Mouse (Mus musculus): ENCODE data around the gene Kcnd3. TPM values are rescaled to one million over a fixed set of nuclear protein-coding genes. Genes with fewer than 3 reads are reported as not detected.

Gene Kcnd3
- polyA plus RNA-seq, 1 experiment from 2014 or later: 4.6 TPM

DNA sequence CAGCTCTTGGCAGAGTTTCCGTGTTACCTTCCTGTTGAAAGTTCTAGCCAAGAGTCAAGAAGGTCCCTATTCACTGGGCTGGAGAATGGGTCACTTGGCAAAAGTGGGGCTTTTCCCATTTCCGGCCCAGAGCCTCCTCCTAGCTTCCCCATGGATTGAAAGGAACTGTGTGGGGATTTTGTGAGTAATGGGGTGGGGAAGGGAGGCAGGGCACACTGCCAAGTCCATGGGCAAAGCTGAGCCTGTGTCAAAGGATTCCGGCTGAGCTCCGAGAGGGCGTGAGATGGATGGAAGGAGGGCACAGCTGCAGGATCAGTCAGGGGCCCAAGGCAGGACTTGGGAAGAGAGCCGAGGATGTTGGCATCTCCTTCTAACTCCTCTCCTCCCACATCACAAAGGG lies 258.1 kb downstream of the Kcnd3 start:
- H3K4me1 ChIP-seq (replicated peaks): peaks cover 57% of the 10 kb centered on the region
- H3K9ac ChIP-seq: no peak overlapping the region
- no peak overlapping the region for H3K4me3 ChIP-seq
- H3K36me3 ChIP-seq: no peaks in the 10 kb centered on the region
- ATAC-seq (ENCODE audit: low read depth): peak; percentile 58; the same call in 1 of the 2 replicates
- H3K27ac ChIP-seq (replicated peaks): 0 out of 2 replicates have a peak overlapping the region, but pooled peaks have one; percentile 34
- peaks cover 21% of the 10 kb centered on the region for H3K27me3 ChIP-seq
- H3K9me3 ChIP-seq: no peaks in the 10 kb centered on the region
- WGBS: 43% methylated on average over 6 of the region's 6 CpGs
- H3K4me2 ChIP-seq: no peak overlapping the region; the same call in 1 of the 2 replicates

- Histone ChIP-seq H3K4me1 (replicated peaks) (peaks cover 51% of the 10 kb centered on the region), H3K9me3 (no peaks in the 10 kb centered on the region), H3K36me3 (no peaks in the 10 kb centered on the region), H3K27ac (replicated peaks) (peak overlapping the region; percentile 4; the same call in 1 of the 2 replicates), H3K27me3 (peaks cover 9% of the 10 kb centered on the region), H3K4me2 (no peak overlapping the region), H3K9ac (no peak overlapping the region), H3K4me3 (no peak overlapping the region)
- no peak for ATAC-seq (ENCODE audit: low read depth)
- WGBS: 63% methylated on average over 7 of the region's 7 CpGs
Measured at GRCm38 (mm10) chr3:105711741-105712140, 259.6 kb downstream of the Kcnd3 start.

- Histone ChIP-seq H3K4me1 (replicated peaks) (peaks cover 52% of the 10 kb centered on the region), H3K9ac (no peak overlapping the region), H3K27me3 (no peaks in the 10 kb centered on the region), H3K27ac (replicated peaks) (peak overlapping the region; percentile 46), H3K36me3 (no peaks in the 10 kb centered on the region), H3K9me3 (no peaks in the 10 kb centered on the region), H3K4me2 (no peak overlapping the region), H3K4me3 (no peak overlapping the region)
- no peak for ATAC-seq (ENCODE audit: low read depth)
Measured at GRCm38 (mm10) chr3:105712827-105713226, 260.7 kb downstream of the Kcnd3 start.

- Histone ChIP-seq H3K4me1 (replicated peaks) (peaks cover 59% of the 10 kb centered on the region), H3K4me3 (no peak overlapping the region), H3K9me3 (no peaks in the 10 kb centered on the region), H3K4me2 (no peak overlapping the region), H3K9ac (0 out of 2 replicates have a peak overlapping the region, but pooled peaks have one; percentile 38), H3K27ac (replicated peaks) (peak overlapping the region; percentile 79), H3K36me3 (no peaks in the 10 kb centered on the region), H3K27me3 (no peaks in the 10 kb centered on the region)
- ATAC-seq (ENCODE audit: low read depth): peak; percentile 17; the same call in 1 of the 2 replicates
- 27% methylated on average over 8 of the region's 8 CpGs for WGBS
Measured at GRCm38 (mm10) chr3:105714091-105714819, 262.1 kb downstream of the Kcnd3 start.

GRCm38 (mm10) chr3:105714820-105715167 lies 262.7 kb downstream of the Kcnd3 start:
- H3K4me3 ChIP-seq: no peak overlapping the region
- H3K27ac ChIP-seq (replicated peaks): no peak overlapping the region
- H3K4me1 ChIP-seq (replicated peaks): peaks cover 59% of the 10 kb centered on the region
- no peak overlapping the region for H3K9ac ChIP-seq
- H3K9me3 ChIP-seq: no peaks in the 10 kb centered on the region
- H3K4me2 ChIP-seq: no peak overlapping the region
- no peaks in the 10 kb centered on the region for H3K27me3 ChIP-seq
- ATAC-seq (ENCODE audit: low read depth): no peak
- no peaks in the 10 kb centered on the region for H3K36me3 ChIP-seq

- Histone ChIP-seq H3K4me2 (no peak overlapping the region), H3K4me1 (replicated peaks) (peaks cover 49% of the 10 kb centered on the region), H3K9ac (no peak overlapping the region), H3K27me3 (no peaks in the 10 kb centered on the region), H3K27ac (replicated peaks) (peak overlapping the region; percentile 19; the same call in 1 of the 2 replicates), H3K9me3 (no peaks in the 10 kb centered on the region), H3K4me3 (no peak overlapping the region), H3K36me3 (no peaks in the 10 kb centered on the region)
- ATAC-seq (ENCODE audit: low read depth): no peak
- 67% methylated on average over 18 of the region's 18 CpGs for WGBS
Measured at GRCm38 (mm10) chr3:105716353-105717000, 264.3 kb downstream of the Kcnd3 start.

GRCm38 (mm10) chr3:105717856-105718555 lies 265.9 kb downstream of the Kcnd3 start:
- Histone ChIP-seq H3K27ac (replicated peaks) (peak overlapping the region; percentile 64), H3K4me1 (replicated peaks) (peaks cover 49% of the 10 kb centered on the region)

DNA sequence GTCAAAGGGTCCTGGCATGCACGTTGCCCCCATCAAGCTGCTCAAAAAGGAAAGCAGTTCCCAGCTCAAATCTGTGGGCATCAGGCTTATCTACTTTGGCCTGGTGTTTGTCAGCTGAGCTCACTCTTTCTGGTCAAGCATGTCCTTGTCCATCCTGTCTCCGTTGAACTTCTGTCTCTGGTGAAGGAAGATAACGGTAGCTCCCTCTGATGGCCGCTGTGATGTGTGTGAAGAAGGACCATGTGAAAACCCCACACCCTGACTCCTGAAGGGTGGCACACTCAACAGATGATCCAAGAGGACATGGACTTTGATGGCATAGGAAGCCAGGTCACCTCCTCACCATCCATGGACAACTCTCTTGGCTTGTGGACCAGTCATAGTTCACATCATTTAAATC lies 266.6 kb downstream of the Kcnd3 start:
- 72% methylated on average over 4 of the region's 4 CpGs for WGBS
- H3K9me3 ChIP-seq: no peaks in the 10 kb centered on the region
- no peak for ATAC-seq (ENCODE audit: low read depth)
- H3K27ac ChIP-seq (replicated peaks): 0 out of 2 replicates have a peak overlapping the region, but pooled peaks have one; percentile 64
- H3K36me3 ChIP-seq: no peaks in the 10 kb centered on the region
- H3K4me3 ChIP-seq: no peak overlapping the region
- no peaks in the 10 kb centered on the region for H3K27me3 ChIP-seq
- no peak overlapping the region for H3K4me2 ChIP-seq
- no peak overlapping the region for H3K9ac ChIP-seq
- peaks cover 42% of the 10 kb centered on the region for H3K4me1 ChIP-seq (replicated peaks)

More at GRCm38 (mm10) chr3:105717856-105718555, 265.9 kb downstream of the Kcnd3 start:
- 36% methylated on average over 11 of the region's 11 CpGs for WGBS
- no peak overlapping the region for H3K4me2 ChIP-seq
- H3K4me3 ChIP-seq: no peak overlapping the region
- no peaks in the 10 kb centered on the region for H3K9me3 ChIP-seq
- peak; percentile 72 for ATAC-seq (ENCODE audit: low read depth)
- no peak overlapping the region for H3K9ac ChIP-seq
- no peaks in the 10 kb centered on the region for H3K27me3 ChIP-seq
- no peaks in the 10 kb centered on the region for H3K36me3 ChIP-seq

DNA sequence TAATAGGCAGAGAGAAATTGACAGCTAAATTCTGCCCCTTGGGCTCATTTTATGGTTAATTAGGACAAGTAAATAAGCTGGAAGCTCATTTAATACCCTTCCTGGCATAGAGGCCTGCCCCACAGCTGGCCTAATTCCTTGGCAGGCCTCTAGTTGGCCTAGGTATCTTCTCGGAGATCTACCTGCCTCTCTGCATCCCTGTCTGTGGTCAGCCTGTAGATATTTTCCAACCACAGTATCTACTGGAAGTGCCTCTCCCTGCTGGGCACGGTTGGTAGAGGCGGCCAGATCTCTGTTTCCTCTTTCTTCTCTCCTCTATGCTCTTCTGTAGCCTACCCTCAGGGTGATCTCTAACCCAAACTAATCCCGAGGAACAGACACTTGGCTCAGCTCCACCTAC lies 267.8 kb downstream of the Kcnd3 start:
- H3K27ac ChIP-seq (replicated peaks): no peak overlapping the region
- H3K9me3 ChIP-seq: no peaks in the 10 kb centered on the region
- no peaks in the 10 kb centered on the region for H3K27me3 ChIP-seq
- no peak for ATAC-seq (ENCODE audit: low read depth)
- no peak overlapping the region for H3K4me2 ChIP-seq
- no peaks in the 10 kb centered on the region for H3K36me3 ChIP-seq
- H3K4me1 ChIP-seq (replicated peaks): peaks cover 32% of the 10 kb centered on the region
- H3K4me3 ChIP-seq: no peak overlapping the region
- WGBS: 85% methylated on average over 4 of the region's 4 CpGs
- H3K9ac ChIP-seq: no peak overlapping the region

DNA sequence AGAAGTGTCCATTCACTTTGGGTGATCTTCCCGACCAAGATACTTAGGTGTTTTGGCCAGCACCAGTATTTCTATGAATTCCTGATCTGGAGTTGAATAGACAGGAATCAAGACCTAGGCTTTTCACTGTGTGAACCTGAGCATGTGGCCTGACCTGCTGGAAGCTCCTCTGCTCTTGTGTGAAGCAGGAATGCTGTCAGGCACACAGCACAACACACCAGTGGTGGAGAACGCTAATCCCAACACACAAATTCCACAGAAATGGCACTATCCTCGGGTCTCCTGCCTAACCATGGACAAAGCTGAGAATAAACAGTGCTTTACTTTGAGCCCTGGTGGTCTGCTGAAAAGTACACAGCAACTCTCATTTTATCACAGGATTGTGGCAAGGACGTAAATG lies 268.4 kb downstream of the Kcnd3 start:
- WGBS: 87% methylated on average over 4 of the region's 4 CpGs
- Histone ChIP-seq H3K9me3 (no peaks in the 10 kb centered on the region), H3K9ac (no peak overlapping the region), H3K4me1 (replicated peaks) (peaks cover 28% of the 10 kb centered on the region), H3K36me3 (no peaks in the 10 kb centered on the region), H3K27me3 (no peaks in the 10 kb centered on the region), H3K27ac (replicated peaks) (no peak overlapping the region), H3K4me2 (no peak overlapping the region), H3K4me3 (no peak overlapping the region)
- ATAC-seq (ENCODE audit: low read depth): no peak

DNA sequence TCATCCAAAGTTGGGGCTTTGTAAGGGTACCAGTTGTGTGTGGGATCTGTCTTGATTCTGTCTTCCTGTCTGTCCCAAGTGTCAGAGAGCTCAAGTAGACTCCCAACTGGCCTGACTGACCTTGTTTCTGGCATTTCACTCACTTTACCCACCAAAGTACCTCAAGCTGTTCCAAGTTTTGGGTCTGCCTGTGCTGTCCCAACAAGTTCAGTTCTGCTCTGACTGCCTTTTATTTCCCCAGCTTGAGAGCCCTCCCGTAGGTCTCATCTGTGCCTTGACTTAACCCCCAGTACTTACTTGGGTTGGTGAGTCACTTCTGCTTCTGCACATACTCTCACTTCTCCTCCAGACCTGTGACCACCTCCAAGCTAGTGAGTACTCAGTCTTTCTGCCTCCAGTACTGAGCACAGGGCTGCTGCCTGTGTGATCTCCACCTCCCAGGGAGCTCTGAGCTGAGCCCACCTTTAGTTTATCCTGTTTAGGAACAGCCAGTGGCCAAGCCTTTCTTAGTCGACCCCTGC lies 269.6 kb downstream of the Kcnd3 start:
- Histone ChIP-seq H3K9me3 (no peaks in the 10 kb centered on the region), H3K27ac (replicated peaks) (no peak overlapping the region), H3K4me2 (no peak overlapping the region), H3K27me3 (no peaks in the 10 kb centered on the region), H3K9ac (no peak overlapping the region), H3K4me3 (no peak overlapping the region), H3K4me1 (replicated peaks) (peaks cover 21% of the 10 kb centered on the region), H3K36me3 (no peaks in the 10 kb centered on the region)
- no peak for ATAC-seq (ENCODE audit: low read depth)
- WGBS: 74% methylated on average over 2 of the region's 2 CpGs

GRCm38 (mm10) chr3:105722510-105722909 lies 270.4 kb downstream of the Kcnd3 start:
- Histone ChIP-seq H3K9me3 (no peaks in the 10 kb centered on the region), H3K4me1 (replicated peaks) (peaks cover 14% of the 10 kb centered on the region), H3K27ac (replicated peaks) (no peak overlapping the region), H3K4me2 (no peak overlapping the region), H3K27me3 (no peaks in the 10 kb centered on the region), H3K9ac (no peak overlapping the region), H3K4me3 (no peak overlapping the region), H3K36me3 (no peaks in the 10 kb centered on the region)
- WGBS: 90% methylated on average over 3 of the region's 3 CpGs
- ATAC-seq (ENCODE audit: low read depth): no peak

Data from neural tube, embryonic 13.5 days (tissue).